Mouse (Mus musculus): ENCODE results near the gene Chrdl2.

DNA sequence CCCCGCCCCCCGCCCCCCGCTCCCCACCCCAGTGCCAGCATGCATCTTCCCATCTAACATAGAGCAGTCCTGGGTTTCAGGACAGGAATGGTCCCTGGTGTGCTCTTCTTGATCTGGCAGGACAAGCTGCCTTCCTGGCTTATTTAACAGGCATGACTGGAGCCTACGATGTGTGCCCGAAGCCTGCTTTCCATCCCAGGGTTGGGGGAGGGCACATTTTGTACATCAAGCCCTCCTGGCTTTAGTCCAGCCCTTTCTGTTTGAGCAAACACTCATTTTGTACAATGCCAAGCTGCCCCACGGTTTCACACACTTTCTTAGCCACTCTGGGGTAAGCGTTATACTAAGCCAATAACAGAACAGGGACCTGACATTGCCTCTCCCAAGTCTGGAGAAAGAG lies 30.1 kb downstream of the Chrdl2 start:
- TF ChIP-seq POLR2A (IDR thresholded peaks at IDR 0.05; ENCODE audit: extremely low read depth, insufficient read depth, low read length) (no peak), CTCF (IDR thresholded peaks at IDR 0.05; ENCODE audit: low read depth, low read length) (no peak)

Data from liver, adult 2 months (tissue).